Mouse (Mus musculus) CD8-positive naive resting alpha-beta T cell, adult 57 days (primary cell): ENCODE results near the gene Tmem251. TPM values are rescaled to one million over a fixed set of nuclear protein-coding genes. Genes with fewer than 3 reads are reported as not detected.

Experiments used
- total RNA-seq: library from RNA; stranded (reverse); gene quantifications from one replicate; pipeline ENCODE4 v1.2.4, GENCODE M21; 2023

Gene Tmem251
- 15.2 TPM for total RNA-seq

DNA sequence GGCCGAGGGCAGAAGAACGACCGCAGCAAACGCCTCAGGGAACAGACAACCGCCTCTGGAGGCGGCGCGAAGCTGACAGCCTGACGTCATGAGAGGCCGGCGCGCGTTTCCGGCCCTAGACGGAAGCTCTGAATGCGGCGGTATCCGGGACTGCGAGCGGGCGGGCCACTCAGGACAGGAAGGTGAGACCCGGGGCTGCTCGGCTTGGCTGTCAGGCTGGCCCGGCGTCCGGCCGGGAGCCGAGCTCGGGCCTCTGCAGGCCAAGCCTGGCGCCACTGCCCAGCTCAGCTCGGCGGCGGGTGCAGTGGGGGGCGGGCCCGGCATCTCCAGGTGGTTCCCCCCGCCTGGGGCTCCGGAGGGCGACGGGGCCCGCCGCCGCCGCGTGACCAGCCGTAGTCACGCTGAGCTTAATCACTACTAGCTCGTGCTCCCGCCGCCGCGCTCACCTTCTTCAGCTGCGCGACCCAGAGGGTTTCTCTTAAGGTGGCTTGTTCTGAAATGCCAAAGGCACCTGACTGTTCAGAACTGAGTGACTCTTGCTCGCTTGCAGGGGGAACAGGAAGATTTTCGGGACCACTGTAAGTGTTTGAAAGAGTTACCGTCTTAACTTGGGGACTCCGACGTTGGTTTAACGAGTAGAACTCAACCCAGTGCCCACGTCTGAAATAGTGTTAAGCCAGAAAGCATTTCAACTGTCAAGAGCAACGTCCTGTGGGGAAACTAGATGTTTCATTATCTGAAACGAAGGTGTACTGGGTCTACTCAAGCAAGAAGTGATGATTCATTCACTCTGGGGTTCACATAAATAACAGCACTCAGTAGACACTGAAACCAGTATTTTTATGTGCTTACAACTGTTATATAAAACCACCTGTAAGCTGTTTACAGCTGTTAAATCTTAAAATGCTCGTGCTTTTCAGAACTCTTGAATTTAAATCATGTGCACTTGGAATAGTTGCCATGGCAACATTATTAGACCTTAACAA lies at the start of gene Tmem251, which contains the start of gene Moap1:
Gene Tmem251 (plus strand): TSS at position 174 of the 986 bp plus-strand sequence.
Gene Moap1 (minus strand): TSS at position 73 of the 986 bp plus-strand sequence.

DNA sequence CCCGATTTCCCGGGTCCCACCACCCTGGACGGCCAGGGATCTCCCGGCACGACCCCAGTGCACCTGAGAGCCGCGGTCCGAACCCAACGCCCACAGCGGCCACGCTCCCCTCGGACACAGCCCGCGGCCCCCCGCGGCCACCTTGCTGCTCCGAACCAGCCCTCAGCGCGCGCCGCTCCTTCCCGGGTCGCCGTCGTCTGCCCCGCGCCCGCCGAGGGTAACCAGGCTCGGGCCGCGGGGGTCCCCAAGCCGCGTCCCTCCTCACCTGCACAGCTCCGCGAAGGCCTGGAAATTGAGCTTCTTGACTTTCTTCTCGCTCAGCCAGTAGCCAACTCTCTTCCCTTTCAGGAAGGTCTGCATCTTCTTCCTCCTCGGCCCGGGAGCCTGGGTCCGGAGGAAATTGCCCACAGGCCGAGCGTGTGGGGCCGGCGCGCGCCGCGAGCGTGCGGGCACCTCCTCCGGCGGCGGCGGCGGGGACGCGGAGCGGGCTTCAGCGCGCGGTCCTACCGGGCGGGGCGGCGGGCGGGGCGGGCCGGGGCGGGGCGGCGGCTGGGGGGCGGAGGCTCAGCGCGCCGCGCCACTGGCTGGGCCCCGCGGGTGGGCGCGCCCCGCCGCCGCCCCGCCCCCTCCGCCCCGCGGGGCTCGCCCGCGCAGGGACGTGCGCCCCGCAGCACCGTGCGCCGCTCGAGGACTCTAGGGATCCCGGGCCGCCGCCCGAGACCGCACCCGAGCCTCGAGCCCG lies 38.9 kb upstream of the Tmem251 start, which contains the start of gene Itpk1:
Gene Itpk1 (minus strand): TSS at position 474 of the 742 bp plus-strand sequence.

DNA sequence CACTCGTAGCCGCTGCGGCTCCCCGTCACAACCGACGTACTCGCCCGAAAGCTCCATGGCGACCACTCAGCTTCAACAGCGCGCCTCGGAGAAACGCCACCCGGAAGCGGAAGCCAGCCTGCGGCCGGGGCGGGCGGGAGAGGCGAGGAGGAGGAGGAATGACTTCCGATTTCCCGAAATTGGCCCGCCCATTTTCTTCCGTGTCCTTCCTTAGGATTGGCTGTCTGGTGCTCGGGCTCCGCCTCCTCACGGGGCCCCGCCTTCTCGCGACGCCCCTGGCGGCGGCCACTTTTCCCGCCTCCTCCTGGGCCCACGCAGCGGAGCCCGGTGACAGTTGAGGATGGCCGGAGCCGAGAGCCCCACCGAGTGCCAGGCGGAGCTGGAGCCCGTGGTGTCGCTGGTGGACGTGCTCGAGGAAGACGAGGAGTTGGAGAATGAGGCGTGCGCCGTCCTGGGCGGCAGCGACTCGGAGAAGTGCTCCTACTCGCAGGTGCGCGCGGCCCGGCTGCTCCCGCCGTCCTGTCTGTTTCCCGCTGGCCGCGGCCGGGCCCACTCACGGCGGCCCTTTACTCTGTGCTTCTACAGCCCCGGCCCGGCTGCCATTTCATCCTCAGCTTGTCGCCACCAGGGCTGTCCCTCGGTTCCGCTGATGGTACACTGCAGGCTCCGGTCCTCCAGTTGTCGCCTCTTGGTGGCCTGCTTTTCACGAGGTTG lies 14.3 kb downstream of the Tmem251 start, which contains the start of the genes Gm28051, Gon7 and Ubr7:
Gene Gm28051 (minus strand): TSS at position 77 of the 714 bp plus-strand sequence.
Gene Gon7 (minus strand): TSS at position 115 of the 714 bp plus-strand sequence.
Gene Ubr7 (plus strand): TSS at position 279 of the 714 bp plus-strand sequence.

DNA sequence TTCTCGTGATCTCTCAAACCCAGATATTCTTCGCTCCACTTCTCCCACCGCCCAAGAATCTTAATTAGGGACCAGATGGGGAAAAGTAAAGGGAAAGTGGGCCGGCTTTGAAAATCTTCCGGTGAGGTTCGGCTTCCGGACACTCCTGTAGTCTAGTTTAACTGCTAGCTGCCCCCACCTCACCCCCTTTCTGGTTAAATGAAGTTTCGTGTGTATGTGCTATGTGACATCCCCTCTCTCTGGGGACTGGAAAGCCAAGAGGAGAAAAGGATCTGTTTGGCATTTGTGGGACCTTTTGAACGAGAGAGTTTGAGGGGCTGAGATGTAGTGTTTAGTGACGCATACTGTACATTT lies 14.8 kb downstream of the Tmem251 start, which contains the start of gene Gm20604:
Gene Gm20604 (minus strand): TSS at position 270 of the 354 bp plus-strand sequence.

Other genes starting within 250 kb of the Tmem251 start
- gene Chga, start 188.8 kb upstream of the Tmem251 start, total RNA-seq: not detected
- gene Itpk1, start 38.8 kb upstream of the Tmem251 start, total RNA-seq: 62.1 TPM
- 7.2 TPM for gene Moap1, start 101 bp upstream of the Tmem251 start, total RNA-seq
- gene Gm28051, start 14.0 kb downstream of the Tmem251 start, total RNA-seq: not detected
- gene Gon7, start 14.0 kb downstream of the Tmem251 start, total RNA-seq: 19.7 TPM
- 21.3 TPM for gene Ubr7, start 14.2 kb downstream of the Tmem251 start, total RNA-seq
- gene Gm20604, start 14.9 kb downstream of the Tmem251 start, total RNA-seq: 5.6 TPM
- gene Btbd7, start 134.7 kb downstream of the Tmem251 start, total RNA-seq: 52.7 TPM
- gene Cox8c, start 155.6 kb downstream of the Tmem251 start, total RNA-seq: not detected
- gene Unc79, start 205.1 kb downstream of the Tmem251 start, total RNA-seq: not detected